ENCODE assay signal across 8 mouse cellular contexts in genomic region chr4:56864417-56865001, GRCm38 (mm10). TPM values are rescaled to one million over a fixed set of nuclear protein-coding genes. Genes with fewer than 3 reads are reported as not detected.
DNase-seq lines count a peak whose midpoint lies in the region; ATAC-seq and TF ChIP-seq lines count a peak whose summit lies in the region.

No protein-coding gene starts in this region.

- no peaks in the 10 kb centered on the region for H3K27me3 ChIP-seq in kidney, embryonic 16.5 days (ENCODE audit: insufficient read depth, low read length)
- no peaks in the 10 kb centered on the region for H3K27me3 ChIP-seq in liver, embryonic 14.5 days (ENCODE audit: control insufficient read depth, insufficient read depth, low read length)
- no peaks in the 10 kb centered on the region for H3K27me3 ChIP-seq in neural tube, embryonic 12.5 days (replicated peaks)

- peak overlapping the region; percentile 84 for H3K4me3 ChIP-seq in kidney, embryonic 16.5 days (ENCODE audit: low read length)
- peak overlapping the region; percentile 83 to 84 for H3K4me3 ChIP-seq in liver, embryonic 14.5 days (ENCODE audit: insufficient read depth in 1 of 2, low read depth in 2 of 2, low read length in 2 of 2)
- peak overlapping the region; percentile 83 for H3K4me3 ChIP-seq in neural tube, embryonic 12.5 days

- peak; percentile 59 for DNase-seq in urinary bladder, adult 2 months (ENCODE audit: low spot score)
- no peak for DNase-seq in urinary bladder, postnatal 10 days (ENCODE audit: low spot score)
- peak; percentile 56 for DNase-seq in cerebellum, adult 8-10 months
- DNase-seq in heart, adult 9 months (ENCODE audit: low spot score in 2 of 2): peak; percentile 17 to 29
- DNase-seq in liver, embryonic 14.5 days (ENCODE audit: low read depth in 3 of 3, low spot score in 3 of 3): peak in 1 of 3 experiments; percentile 16

- ATAC-seq in kidney, embryonic 16.5 days (ENCODE audit: low FRiP score, low TSS enrichment): peak; percentile 64
- ATAC-seq in liver, embryonic 14.5 days (ENCODE audit: insufficient read depth): peak; percentile 52
- ATAC-seq in neural tube, embryonic 12.5 days (ENCODE audit: low FRiP score, low read depth): peak; percentile 81
- no peak; the same call in 1 of the 2 replicates for ATAC-seq in megakaryocyte progenitor cell, adult 5-6 weeks (replicated peaks; ENCODE audit: poor library complexity)

- TF ChIP-seq CTCF in liver, embryonic 14.5 days (IDR thresholded peaks at IDR 0.05; ENCODE audit: low read depth): no peak

- WGBS in kidney, embryonic 16.5 days: under 1% methylated on average over 47 of the region's 49 CpGs
- WGBS in liver, embryonic 14.5 days (ENCODE audit: insufficient replicate concordance): 1% methylated on average over 47 of the region's 49 CpGs
- WGBS in neural tube, embryonic 12.5 days: under 1% methylated on average over 49 of the region's 49 CpGs

- H3K9ac ChIP-seq in kidney, embryonic 16.5 days (replicated peaks; ENCODE audit: low read length): peak overlapping the region; percentile 82
- peak overlapping the region; percentile 86 for H3K9ac ChIP-seq in liver, embryonic 14.5 days (replicated peaks)
- peak overlapping the region; percentile 84 for H3K9ac ChIP-seq in neural tube, embryonic 12.5 days

- H3K9me3 ChIP-seq in kidney, embryonic 16.5 days (ENCODE audit: low read length): no peaks in the 10 kb centered on the region
- H3K9me3 ChIP-seq in liver, embryonic 14.5 days (ENCODE audit: control insufficient read depth, low read length): no peaks in the 10 kb centered on the region
- no peaks in the 10 kb centered on the region for H3K9me3 ChIP-seq in neural tube, embryonic 12.5 days

- H3K4me2 ChIP-seq in kidney, embryonic 16.5 days (replicated peaks; ENCODE audit: low read depth, low read length): peak overlapping the region; percentile 54
- H3K4me2 ChIP-seq in liver, embryonic 14.5 days (ENCODE audit: low read depth): peak overlapping the region; percentile 98
- H3K4me2 ChIP-seq in neural tube, embryonic 12.5 days (replicated peaks): peak overlapping the region; percentile 89

- peak overlapping the region; percentile 91 for H3K27ac ChIP-seq in kidney, embryonic 16.5 days (ENCODE audit: low read length)
- H3K27ac ChIP-seq in liver, embryonic 14.5 days: peak overlapping the region; percentile 71
- peak overlapping the region; percentile 64 for H3K27ac ChIP-seq in neural tube, embryonic 12.5 days

- peaks cover 21% of the 10 kb centered on the region for H3K4me1 ChIP-seq in kidney, embryonic 16.5 days (ENCODE audit: insufficient read depth, low read length)
- peaks cover 15 to 21% of the 10 kb centered on the region in 2 experiments for H3K4me1 ChIP-seq in liver, embryonic 14.5 days (replicated peaks; ENCODE audit: control insufficient read depth in 2 of 2, insufficient read depth in 2 of 2, low read length in 1 of 2)
- peaks cover 14% of the 10 kb centered on the region for H3K4me1 ChIP-seq in neural tube, embryonic 12.5 days

- TF ChIP-seq EP300 in liver, embryonic 14.5 days (IDR thresholded peaks at IDR 0.05; ENCODE audit: low read depth): no peak

- H3K36me3 ChIP-seq in kidney, embryonic 16.5 days (ENCODE audit: insufficient read depth, low read length): no peaks in the 10 kb centered on the region
- H3K36me3 ChIP-seq in liver, embryonic 14.5 days (replicated peaks; ENCODE audit: control insufficient read depth, insufficient read depth, low read depth): no peaks in the 10 kb centered on the region
- no peaks in the 10 kb centered on the region; the same call in 1 of the 2 replicates for H3K36me3 ChIP-seq in neural tube, embryonic 12.5 days

RNA-seq across cellular contexts. Expression of gene Ctnnal1, which starts 0.5 kb away (rescaled TPM):
- 57.8 and 69.1 TPM in 2 replicates for polyA plus RNA-seq in urinary bladder, adult 2 months (2012; rRNA removed)
- 38.7 and 39.7 TPM in 2 replicates for polyA plus RNA-seq in kidney, embryonic 16.5 days (2015; fragmentation: Nextera tagmentation; extraction: Ambion mirVana)
- polyA plus RNA-seq in liver, embryonic 14.5 days (2012; rRNA removed): 2.9 and 4.8 TPM in 2 replicates
- polyA plus RNA-seq in liver, embryonic 14.5 days (2014; fragmentation: Nextera tagmentation; extraction: Ambion mirVana): 8.2 and 9.0 TPM in 2 replicates
- 19.7 and 23.0 TPM in 2 replicates for polyA plus RNA-seq in neural tube, embryonic 12.5 days (2016; fragmentation: Nextera tagmentation; extraction: Ambion mirVana)
- 1.7 and 3.1 TPM in 2 replicates for total RNA-seq in megakaryocyte progenitor cell, adult 5-6 weeks (2015)
- total RNA-seq in megakaryocyte progenitor cell, adult 5-6 weeks (2017): 3.3 and 3.5 TPM in 2 replicates
